Mouse (Mus musculus) heart, embryonic 12.5 days (tissue): ENCODE measurements around the gene Mgat4d. TPM values are rescaled to one million over a fixed set of nuclear protein-coding genes. Genes with fewer than 3 reads are reported as not detected.
"Not testable (repeated sequence)": the region's sequence is repeated elsewhere in the genome, so short reads cannot be mapped to it uniquely, and the experiment has no call there.

Source experiments
- ATAC-seq: fragments of 200-750 bp; cut with Nextera tagmentation; 2 replicates; pipeline ENCODE4 v1.8.0; 2017; ENCODE audit warnings: moderate TSS enrichment, moderate library complexity; ENCODE audit not compliant: insufficient number of reproducible peaks, low FRiP score
- H3K27ac ChIP-seq: fragments of 300-500 bp; sonication (generic); 2 replicates; pipeline ENCODE4 v1.5.1; 2016; ENCODE audit warnings: mild to moderate bottlenecking, moderate library complexity; ENCODE audit not compliant: poor library complexity, severe bottlenecking
- H3K27me3 ChIP-seq: fragments of 300-500 bp; sonication (generic); replicated peaks from 2 replicates; pipeline ENCODE4 v1.6.1; 2016; ENCODE audit warnings: mild to moderate bottlenecking, moderate library complexity
- H3K36me3 ChIP-seq: fragments of 300-500 bp; sonication (generic); 2 replicates; pipeline ENCODE4 v1.6.1; 2016; ENCODE audit warnings: mild to moderate bottlenecking, moderate library complexity
- H3K4me1 ChIP-seq: fragments of 300-500 bp; sonication (generic); replicated peaks from 2 replicates; pipeline ENCODE4 v1.6.1; 2016; ENCODE audit warnings: mild to moderate bottlenecking
- H3K4me2 ChIP-seq: fragments of 300-500 bp; sonication (generic); 2 replicates; pipeline ENCODE4 v1.6.1; 2016; ENCODE audit warnings: mild to moderate bottlenecking, moderate library complexity
- H3K4me3 ChIP-seq: fragments of 300-500 bp; sonication (generic); 2 replicates; pipeline ENCODE4 v1.5.1; 2016; ENCODE audit warnings: mild to moderate bottlenecking
- H3K9ac ChIP-seq: fragments of 300-500 bp; sonication (generic); 2 replicates; pipeline ENCODE4 v1.6.1; 2016; ENCODE audit warnings: mild to moderate bottlenecking, moderate library complexity
- H3K9me3 ChIP-seq: fragments of 300-500 bp; sonication (generic); replicated peaks from 2 replicates; pipeline ENCODE4 v1.6.1; 2016; ENCODE audit warnings: mild to moderate bottlenecking, moderate library complexity
- WGBS: fragments of 180-500 bp; shearing (Covaris S2); methylation state at CpG from one replicate; pipeline ENCODE4 v1.1.7; 2016; 5-methylcytosine and 5-hydroxymethylcytosine counted together
- polyA plus RNA-seq: library from polyadenylated mRNA; unstranded; fragments of >200 nt; fragmentation: Nextera tagmentation; extraction: Ambion mirVana; gene quantifications from 2 replicates; pipeline ENCODE4 v1.2.1, GENCODE M21; 2016

Mgat4d gene
- polyA plus RNA-seq, 1 experiment from 2014 or later: not detected

DNA sequence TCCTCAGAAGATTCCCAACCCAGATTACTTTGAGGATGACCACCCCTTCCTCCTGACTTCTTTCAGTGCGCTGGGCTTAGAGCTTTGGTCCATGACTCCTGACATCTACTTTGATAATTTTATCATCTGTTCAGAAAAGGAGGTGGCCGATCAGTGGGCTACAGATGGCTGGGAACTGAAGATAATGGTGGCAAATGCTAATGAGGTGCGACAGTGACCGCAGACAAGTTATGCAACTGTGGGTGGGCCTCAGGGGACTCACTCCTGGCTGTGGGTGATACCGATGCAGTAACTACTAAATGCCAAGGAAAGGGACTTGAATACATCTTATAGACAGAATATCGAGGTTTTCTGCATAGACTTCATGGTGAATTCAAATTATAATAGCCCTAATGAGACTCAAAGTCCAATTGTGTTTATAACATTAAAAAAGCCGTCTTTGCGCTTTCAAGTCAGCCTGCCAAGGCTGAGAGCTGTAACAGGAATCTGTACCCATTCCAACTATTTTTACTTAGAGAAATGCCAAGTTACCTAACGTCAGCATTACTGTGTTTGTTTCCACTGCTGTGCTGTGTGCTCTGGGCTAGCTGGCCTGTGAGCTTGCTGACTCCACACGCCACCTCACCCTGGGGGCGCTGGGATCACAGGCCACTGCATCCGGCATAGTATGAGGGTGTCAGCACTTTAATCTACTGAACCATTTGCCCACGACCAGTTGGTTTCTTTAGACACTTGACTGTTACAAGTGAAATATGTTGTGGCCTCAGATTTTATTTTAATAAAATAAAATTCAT, 75.0 kb downstream of the Mgat4d start:
- Histone ChIP-seq H3K27me3 (peaks cover 56% of the 10 kb centered on the region), H3K9ac (no peak overlapping the region), H3K36me3 (no peaks in the 10 kb centered on the region), H3K4me2 (no peak overlapping the region), H3K27ac (no peak overlapping the region), H3K4me3 (no peak overlapping the region), H3K9me3 (no peaks in the 10 kb centered on the region), H3K4me1 (peaks cover 4% of the 10 kb centered on the region)
- WGBS: 66% methylated on average over 13 of the region's 13 CpGs
- no peak; the same call in 1 of the 2 replicates for ATAC-seq

GRCm38 (mm10) chr8:83425202-83425601, 76.9 kb downstream of the Mgat4d start:
- 88% methylated on average over 6 of the region's 6 CpGs for WGBS
- no peak overlapping the region for H3K9ac ChIP-seq
- ATAC-seq: no peak

DNA sequence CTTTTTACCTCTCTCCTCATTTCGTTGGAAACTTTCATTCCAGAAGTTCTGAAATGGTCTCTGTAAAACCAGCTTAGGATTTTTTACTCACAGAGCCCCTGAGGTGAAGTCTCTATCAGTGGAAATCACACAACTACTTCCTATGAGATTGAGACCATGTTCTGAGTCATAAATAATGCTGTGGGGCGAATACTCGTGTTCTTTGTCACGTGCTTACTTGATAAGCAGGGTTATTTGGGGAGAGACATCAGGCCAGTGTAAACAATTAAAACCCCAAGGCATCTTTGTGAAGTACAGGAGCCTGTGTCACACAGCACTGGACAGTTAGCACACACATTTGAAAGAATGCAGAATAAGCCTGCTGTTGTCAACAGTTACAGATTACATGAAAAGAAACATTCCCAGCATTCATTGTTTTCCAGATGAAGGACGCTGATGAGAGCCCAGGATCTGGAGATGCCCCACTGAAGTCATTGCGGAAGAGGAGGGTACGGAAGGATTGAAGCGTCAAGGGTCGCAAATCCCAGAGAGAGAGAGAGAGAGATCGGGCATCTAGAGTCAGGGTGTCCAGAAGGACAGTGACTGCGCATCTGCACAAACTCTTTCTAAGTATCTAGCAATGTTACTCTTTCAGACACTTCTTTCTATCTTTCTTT, 78.0 kb downstream of the Mgat4d start:
- Histone ChIP-seq H3K36me3 (no peaks in the 10 kb centered on the region), H3K4me3 (no peak overlapping the region), H3K27ac (no peak overlapping the region), H3K9ac (no peak overlapping the region), H3K9me3 (no peaks in the 10 kb centered on the region), H3K4me1 (peaks cover 4% of the 10 kb centered on the region), H3K27me3 (peaks cover 58% of the 10 kb centered on the region), H3K4me2 (0 out of 2 replicates have a peak overlapping the region, but pooled peaks have one; percentile 5)
- ATAC-seq: no peak
- WGBS: 46% methylated on average over 11 of the region's 11 CpGs

More at GRCm38 (mm10) chr8:83425202-83425601, 76.9 kb downstream of the Mgat4d start:
- H3K9me3 ChIP-seq: no peaks in the 10 kb centered on the region
- no peaks in the 10 kb centered on the region for H3K36me3 ChIP-seq
- no peak overlapping the region for H3K4me3 ChIP-seq
- H3K27ac ChIP-seq: no peak overlapping the region
- no peak overlapping the region for H3K4me2 ChIP-seq
- H3K4me1 ChIP-seq: peaks cover 4% of the 10 kb centered on the region
- peaks cover 53% of the 10 kb centered on the region for H3K27me3 ChIP-seq

DNA sequence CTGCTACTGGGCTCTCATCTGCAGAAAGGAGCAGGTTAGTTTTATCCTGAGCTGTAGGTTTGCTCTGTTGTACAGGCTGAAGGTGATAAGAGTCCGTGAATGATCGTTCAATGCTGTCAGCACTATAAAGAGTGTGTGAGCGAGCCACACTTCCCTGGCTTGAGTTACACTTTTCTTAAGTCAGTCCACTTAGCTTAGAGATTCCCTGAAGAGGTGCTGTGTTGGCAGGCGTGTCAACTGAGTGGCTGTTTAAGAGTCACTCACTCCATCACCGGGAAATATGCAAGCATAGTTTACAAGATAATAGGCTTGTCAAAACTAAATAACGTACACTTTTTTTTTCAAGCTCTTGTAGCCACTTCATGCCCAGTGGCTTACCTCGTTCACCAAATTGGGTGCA, 78.7 kb downstream of the Mgat4d start:
- H3K27ac ChIP-seq: no peak overlapping the region
- peaks cover 56% of the 10 kb centered on the region for H3K27me3 ChIP-seq
- no peak for ATAC-seq
- no peak overlapping the region for H3K9ac ChIP-seq
- H3K4me2 ChIP-seq: no peak overlapping the region
- H3K4me1 ChIP-seq: peaks cover 4% of the 10 kb centered on the region
- no peaks in the 10 kb centered on the region for H3K9me3 ChIP-seq
- 27% methylated on average over 7 of the region's 7 CpGs for whole genome bisulfite sequencing
- H3K4me3 ChIP-seq: no peak overlapping the region
- H3K36me3 ChIP-seq: no peaks in the 10 kb centered on the region

DNA sequence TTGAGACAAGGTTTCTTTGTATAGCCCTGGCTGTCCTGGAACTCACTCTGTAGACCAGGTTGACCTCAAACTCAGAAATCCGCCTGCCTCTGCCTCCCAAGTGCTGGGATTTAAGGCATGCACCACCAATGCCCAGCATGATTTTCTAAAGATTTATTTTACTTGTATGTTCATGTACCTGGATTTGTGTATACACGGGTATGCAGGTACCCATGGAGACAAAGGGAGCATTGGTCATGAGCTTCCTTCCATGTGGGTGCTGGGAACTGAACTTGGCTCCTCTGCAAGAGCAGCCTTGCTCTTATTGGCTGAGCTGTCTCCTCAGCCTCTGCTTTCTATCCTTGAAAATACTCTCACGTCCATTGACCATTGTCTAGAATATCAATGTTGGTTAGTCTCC, 80.3 kb downstream of the Mgat4d start:
- H3K9ac ChIP-seq: not testable (repeated sequence)

DNA sequence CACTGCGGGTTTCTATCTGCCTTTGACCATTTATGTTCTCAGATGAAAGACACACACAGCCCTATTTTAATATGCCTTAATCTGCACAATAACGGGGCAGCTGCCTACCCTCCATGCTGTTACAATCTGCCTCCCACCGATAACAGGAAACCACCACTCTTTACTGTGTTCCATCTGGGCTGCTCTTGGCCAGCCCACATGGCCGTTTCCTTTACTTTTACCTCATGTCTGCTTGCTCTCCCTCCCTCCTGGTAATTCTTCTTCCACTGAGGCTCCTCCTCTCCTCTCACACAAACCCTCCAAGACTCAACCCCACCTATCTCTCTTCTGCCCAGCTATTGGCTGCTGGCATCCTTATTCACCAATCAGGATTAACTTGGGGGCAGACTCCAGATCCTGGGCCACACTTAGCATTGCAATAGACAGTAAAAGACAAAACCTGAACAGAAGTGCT, 80.8 kb downstream of the Mgat4d start:
- ATAC-seq: peak; percentile 33; the same call in 1 of the 2 replicates
- no peak overlapping the region for H3K27ac ChIP-seq
- peaks cover 4% of the 10 kb centered on the region for H3K4me1 ChIP-seq
- H3K4me2 ChIP-seq: no peak overlapping the region
- no peaks in the 10 kb centered on the region for H3K9me3 ChIP-seq
- peaks cover 7% of the 10 kb centered on the region for H3K36me3 ChIP-seq
- H3K9ac ChIP-seq: no peak overlapping the region
- WGBS: 61% methylated on average over 4 of the region's 4 CpGs
- peaks cover 64% of the 10 kb centered on the region for H3K27me3 ChIP-seq
- no peak overlapping the region for H3K4me3 ChIP-seq

More for the DNA sequence above, 80.3 kb downstream of the Mgat4d start:
- not testable (repeated sequence) for H3K36me3 ChIP-seq, H3K4me2 ChIP-seq, H3K27ac ChIP-seq, H3K4me3 ChIP-seq, H3K4me1 ChIP-seq, ATAC-seq, H3K9me3 ChIP-seq
- 90% methylated on average over 3 of the region's 3 CpGs for WGBS
- H3K27me3 ChIP-seq: peaks cover 65% of the 10 kb centered on the region

Other genes with a start within 250 kb of the Mgat4d start
- gene Tbc1d9, start 183.1 kb upstream of the Mgat4d start, polyA plus RNA-seq: 1.3 and 1.4 TPM in 2 replicates
- gene Gm10645, start 182.3 kb upstream of the Mgat4d start, polyA plus RNA-seq: 0.64 and 1.1 TPM in 2 replicates
- not detected in 2 replicates for gene Ucp1, start 58.1 kb upstream of the Mgat4d start, polyA plus RNA-seq
- gene Elmod2, start 16.0 kb upstream of the Mgat4d start, polyA plus RNA-seq: 14.8 and 16.1 TPM in 2 replicates
- 0.14 TPM in 1 of 2 replicates, not detected in the other for gene Clgn, start 41.4 kb downstream of the Mgat4d start, polyA plus RNA-seq
- 95.3 and 98.0 TPM in 2 replicates for gene Scoc, start 109.9 kb downstream of the Mgat4d start, polyA plus RNA-seq
- not detected in 2 replicates for gene Olfr370, start 187.3 kb downstream of the Mgat4d start, polyA plus RNA-seq
- gene Ndufb7, start 218.2 kb downstream of the Mgat4d start, polyA plus RNA-seq: 547 and 555 TPM in 2 replicates